Mouse (Mus musculus): Measurements from ENCODE around the gene Ttc21b.

DNA sequence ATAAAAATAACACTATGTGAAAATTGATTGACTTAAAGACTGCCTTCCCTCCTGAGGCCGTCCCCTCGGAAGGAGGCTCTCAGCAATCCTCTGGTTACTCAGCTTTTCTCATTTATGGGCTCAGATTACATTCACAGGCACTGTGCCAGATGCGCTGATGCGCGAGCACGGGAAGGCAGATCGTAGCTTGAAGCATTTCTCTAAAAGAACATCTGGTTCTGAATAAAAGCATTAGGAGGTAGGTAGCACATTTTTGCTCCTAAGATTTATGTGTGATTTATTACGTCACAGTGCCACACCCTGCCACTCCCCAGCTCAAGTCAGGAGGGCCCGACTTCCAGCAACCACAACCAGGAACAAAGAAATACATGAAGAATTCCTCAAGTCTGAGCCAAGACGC lies 76.1 kb downstream of the Ttc21b start:
- TF ChIP-seq CTCF (IDR thresholded peaks at IDR 0.05; ENCODE audit: control insufficient read depth, insufficient read depth, insufficient replicate concordance, low read depth, low read length), result no peak
- no peak for TF ChIP-seq POLR2A (IDR thresholded peaks at IDR 0.05; ENCODE audit: control insufficient read depth, low read depth, low read length)
